Mouse (Mus musculus) liver, postnatal 0 days (tissue): Measurements from ENCODE around the gene Thbs1.

Source experiments
- CTCF ChIP-seq: sonication (generic); IDR thresholded peaks from 2 replicates; pipeline ENCODE4 v1.5.1; 2016; ENCODE audit warnings: antibody characterized with exemption, low read depth
- EP300 ChIP-seq: IDR thresholded peaks from 2 replicates; pipeline ENCODE4 v1.6.1; 2016; ENCODE audit warnings: antibody characterized with exemption, low read depth, mild to moderate bottlenecking

GRCm38 (mm10) chr2:118116180-118116579 is 4.5 kb downstream of the Thbs1 start:
- TF ChIP-seq CTCF, result no peak
- no peak for TF ChIP-seq EP300
